Mouse (Mus musculus) neural tube, embryonic 14.5 days (tissue): ENCODE results near the gene Safb2. TPM values are rescaled to one million over a fixed set of nuclear protein-coding genes. Genes with fewer than 3 reads are reported as not detected.
A peak's percentile ranks its signal among the peaks of the same experiment; 100 is the strongest.

Experiments
- ATAC-seq: fragments of 200-750 bp; cut with Nextera tagmentation; 2 replicates; pipeline ENCODE4 v1.8.0; 2017; ENCODE audit warnings: low read depth, mild to moderate bottlenecking, moderate TSS enrichment, moderate library complexity
- H3K27ac ChIP-seq: fragments of 300-500 bp; sonication (generic); 2 replicates; pipeline ENCODE4 v1.5.1; 2014; ENCODE audit warnings: low read depth, mild to moderate bottlenecking, control low read depth, low read length, moderate library complexity, mixed read lengths
- H3K27me3 ChIP-seq: fragments of 300-500 bp; sonication (generic); 2 replicates; pipeline ENCODE4 v1.6.1; 2014; ENCODE audit warnings: low read length; ENCODE audit not compliant: control insufficient read depth, insufficient read depth
- H3K36me3 ChIP-seq: fragments of 300-500 bp; sonication (generic); 2 replicates; pipeline ENCODE4 v1.6.1; 2014; ENCODE audit warnings: low read length, mixed read lengths; ENCODE audit not compliant: control insufficient read depth, insufficient read depth
- H3K4me1 ChIP-seq: fragments of 300-500 bp; sonication (generic); 2 replicates; pipeline ENCODE4 v1.6.1; 2014; ENCODE audit warnings: low read length; ENCODE audit not compliant: control insufficient read depth, insufficient read depth
- H3K4me2 ChIP-seq: fragments of 300-500 bp; sonication (generic); 2 replicates; pipeline ENCODE4 v1.6.1; 2014; ENCODE audit warnings: mild to moderate bottlenecking, low read depth, low read length, control low read depth
- H3K4me3 ChIP-seq: fragments of 300-500 bp; sonication (generic); 2 replicates; pipeline ENCODE4 v1.5.1; 2014; ENCODE audit warnings: low read depth, low read length, control low read depth, mixed read lengths
- H3K9ac ChIP-seq: fragments of 300-500 bp; sonication (generic); replicated peaks from 2 replicates; pipeline ENCODE4 v1.6.1; 2014; ENCODE audit warnings: low read depth, mild to moderate bottlenecking, control low read depth, low read length, mixed read lengths
- H3K9me3 ChIP-seq: fragments of 300-500 bp; sonication (generic); 2 replicates; pipeline ENCODE4 v1.6.1; 2016; ENCODE audit warnings: low read length; ENCODE audit not compliant: control insufficient read depth
- WGBS: fragments of 180-500 bp; shearing (Covaris S2); extraction: QIAGEN DNeasy Blood & Tissue Kit; methylation state at CpG from one replicate; pipeline ENCODE4 v1.1.7; 2014; 5-methylcytosine and 5-hydroxymethylcytosine counted together
- polyA plus RNA-seq: library from polyadenylated mRNA; unstranded; fragments of >200 nt; fragmentation: Nextera tagmentation; extraction: Ambion mirVana; gene quantifications from 2 replicates; pipeline ENCODE4 v1.2.1, GENCODE M21; 2014

Safb2 gene
- polyA plus RNA-seq, 1 experiment from 2014 or later, result 58.4 TPM

DNA sequence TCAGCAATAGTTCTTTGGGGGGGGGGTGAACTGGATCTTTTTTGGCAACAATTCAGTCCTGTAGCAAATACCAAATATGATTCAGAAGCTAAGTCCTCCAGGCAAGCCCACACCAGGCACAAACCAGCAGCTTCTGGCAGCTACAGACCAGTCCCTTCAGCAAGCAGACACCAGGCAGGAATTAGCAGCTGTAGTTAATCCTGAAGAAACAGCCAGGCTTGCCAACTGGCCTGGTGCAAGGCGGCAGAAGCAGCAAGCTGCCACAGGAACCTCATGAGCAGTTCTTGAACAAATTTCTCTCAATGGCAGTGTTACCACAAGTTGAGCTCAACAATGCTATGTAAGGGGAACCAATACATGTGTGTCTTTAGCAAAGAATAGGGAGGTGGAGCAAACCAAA lies 61.6 kb downstream of the Safb2 start:
- ATAC-seq, result no peak
- no peaks in the 10 kb centered on the region for H3K9me3 ChIP-seq
- 79% methylated on average over 1 of the region's 1 CpGs for WGBS
- H3K27me3 ChIP-seq, result no peaks in the 10 kb centered on the region
- no peak overlapping the region for H3K27ac ChIP-seq
- no peak overlapping the region for H3K4me2 ChIP-seq
- H3K36me3 ChIP-seq, result no peaks in the 10 kb centered on the region
- H3K4me3 ChIP-seq, result no peak overlapping the region
- no peaks in the 10 kb centered on the region for H3K4me1 ChIP-seq
- H3K9ac ChIP-seq, result no peak overlapping the region

DNA sequence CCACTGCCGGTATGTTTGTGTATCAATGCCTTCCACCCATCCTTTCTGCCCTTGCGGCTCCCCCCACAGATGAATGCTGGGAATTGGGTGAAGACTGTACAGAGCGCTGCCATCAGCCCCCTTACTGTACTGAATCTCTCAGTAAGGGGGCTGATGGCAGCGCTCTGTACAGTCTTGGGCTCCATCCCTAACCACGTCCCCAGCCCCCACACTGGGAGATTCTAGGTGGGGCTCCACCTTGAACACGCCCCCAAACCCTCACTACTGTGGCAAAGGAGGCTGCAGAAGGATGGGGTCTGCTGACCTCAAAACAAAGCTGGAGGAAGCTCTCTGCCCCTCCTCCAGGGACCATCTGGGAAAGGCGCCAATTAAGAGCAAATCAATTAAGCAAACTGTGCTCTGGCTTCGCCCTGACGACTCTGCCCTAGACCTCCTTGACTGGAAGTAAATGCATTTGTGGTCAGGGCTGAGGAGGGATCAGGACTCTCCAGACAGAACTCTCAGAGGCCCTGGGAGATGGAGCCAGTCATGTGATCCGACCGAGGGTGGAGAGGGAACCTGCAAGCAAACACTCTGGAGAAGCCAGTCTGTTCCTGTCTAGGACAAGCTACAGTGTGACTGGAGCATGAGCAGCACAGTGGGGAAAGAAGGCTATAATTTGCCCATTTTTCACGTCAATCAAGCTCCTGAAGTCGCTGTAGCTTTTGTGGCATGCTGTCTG lies 68.5 kb downstream of the Safb2 start:
- Histone ChIP-seq H3K27me3 (peaks cover 15% of the 10 kb centered on the region), H3K4me2 (no peak overlapping the region), H3K4me3 (no peak overlapping the region), H3K9me3 (no peaks in the 10 kb centered on the region), H3K4me1 (peaks cover 14% of the 10 kb centered on the region), H3K9ac (0 out of 2 replicates have a peak overlapping the region, but pooled peaks have one; percentile 4), H3K27ac (peak overlapping the region; percentile 34; the same call in 1 of the 2 replicates), H3K36me3 (no peaks in the 10 kb centered on the region)
- 11% methylated on average over 13 of the region's 13 CpGs for WGBS
- peak; percentile 78 for ATAC-seq

DNA sequence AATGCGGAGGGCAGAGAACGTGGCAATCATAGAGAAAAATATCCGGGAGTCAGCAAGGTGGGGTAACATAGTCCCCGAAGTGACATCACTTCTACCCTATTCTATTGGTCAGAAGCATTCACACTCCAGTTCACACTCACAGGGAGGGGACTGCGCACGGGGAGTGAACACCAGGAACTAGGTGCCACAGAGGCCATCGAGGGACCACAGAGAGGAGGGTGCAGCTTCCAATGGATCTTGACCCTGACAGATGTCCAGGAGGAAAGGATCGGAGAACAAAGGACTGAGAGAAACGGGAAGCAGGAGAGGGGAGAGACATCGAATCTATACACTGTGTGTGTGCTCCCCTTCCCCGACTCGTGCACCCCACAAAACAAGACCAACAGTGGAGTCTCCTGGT lies 69.5 kb downstream of the Safb2 start:
- Histone ChIP-seq H3K4me2 (no peak overlapping the region), H3K4me3 (no peak overlapping the region), H3K27me3 (peaks cover 23% of the 10 kb centered on the region), H3K4me1 (peaks cover 14% of the 10 kb centered on the region), H3K9ac (no peak overlapping the region), H3K36me3 (no peaks in the 10 kb centered on the region), H3K27ac (no peak overlapping the region), H3K9me3 (no peaks in the 10 kb centered on the region)
- ATAC-seq, result no peak
- 54% methylated on average over 12 of the region's 12 CpGs for WGBS

DNA sequence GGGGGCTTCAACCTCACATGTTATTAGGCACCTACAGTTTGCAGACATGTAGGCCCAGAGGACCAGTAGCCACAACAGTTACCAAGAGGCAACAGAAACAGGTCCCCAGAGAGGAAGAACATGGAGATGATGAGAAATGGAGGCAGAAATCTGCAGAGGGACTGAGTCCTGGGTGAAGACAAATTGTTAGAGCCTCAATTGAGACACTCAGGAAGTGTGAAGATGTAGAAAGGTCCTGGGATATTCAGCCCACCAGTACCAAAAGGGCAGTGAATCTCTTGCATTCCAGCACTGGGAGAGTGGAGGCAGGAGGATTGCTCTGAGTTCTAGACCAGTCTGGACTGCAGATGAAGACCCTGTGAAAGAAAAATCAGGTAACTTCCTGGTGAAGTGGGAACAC lies 70.1 kb downstream of the Safb2 start:
- peaks cover 23% of the 10 kb centered on the region for H3K27me3 ChIP-seq

DNA sequence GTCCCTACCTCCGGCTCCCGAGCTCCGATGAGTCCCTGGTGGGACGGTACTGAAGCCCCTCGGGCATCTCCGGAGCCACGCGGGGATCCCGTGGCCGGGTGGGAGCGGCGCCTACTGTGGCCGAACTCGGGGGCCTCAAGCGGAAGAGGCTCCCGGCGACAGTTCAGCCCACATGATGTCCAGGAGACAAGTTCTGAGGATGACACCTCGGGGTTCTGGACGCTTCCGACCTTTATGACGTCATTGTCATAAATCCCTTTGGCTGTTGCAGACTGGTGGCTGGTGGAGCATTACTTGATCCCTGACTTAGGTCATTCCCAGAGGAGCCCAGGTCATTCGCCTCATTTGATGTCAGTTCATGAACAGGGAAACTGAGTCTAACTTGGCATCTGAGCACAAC lies 72.1 kb downstream of the Safb2 start, which contains the start of gene Znrf4:
Gene Znrf4 (minus strand): TSS at position 122 of the 400 bp plus-strand sequence.
- H3K4me3 ChIP-seq, result peak within 1 kb of the TSS; percentile 16; the same call in 1 of the 2 replicates
- H3K9me3 ChIP-seq, result no peaks in the 10 kb centered on the region
- H3K4me2 ChIP-seq, result peak within 1 kb of the TSS; percentile 29; the same call in 1 of the 2 replicates
- H3K9ac ChIP-seq, result 0 out of 2 replicates have a peak within 1 kb of the TSS, but pooled peaks have one; percentile 11
- H3K4me1 ChIP-seq, result peaks cover 26% of the 10 kb centered on the region
- H3K36me3 ChIP-seq, result no peaks in the 10 kb centered on the region
- H3K27ac ChIP-seq, result no peak within 1 kb of the TSS
- no peak for ATAC-seq
- WGBS, result 67% methylated on average over 22 of the region's 22 CpGs
- peaks cover 23% of the 10 kb centered on the region for H3K27me3 ChIP-seq

More for the DNA sequence above, 70.1 kb downstream of the Safb2 start:
- peaks cover 17% of the 10 kb centered on the region for H3K4me1 ChIP-seq
- H3K27ac ChIP-seq, result no peak overlapping the region
- no peak overlapping the region for H3K4me3 ChIP-seq
- no peak overlapping the region for H3K4me2 ChIP-seq
- H3K9ac ChIP-seq, result no peak overlapping the region
- H3K36me3 ChIP-seq, result no peaks in the 10 kb centered on the region
- H3K9me3 ChIP-seq, result no peaks in the 10 kb centered on the region
- no peak for ATAC-seq

- Histone ChIP-seq H3K27ac (no peak overlapping the region), H3K9me3 (no peaks in the 10 kb centered on the region), H3K4me3 (peak overlapping the region; percentile 16; the same call in 1 of the 2 replicates), H3K4me2 (peak overlapping the region; percentile 29; the same call in 1 of the 2 replicates), H3K27me3 (peaks cover 23% of the 10 kb centered on the region), H3K9ac (0 out of 2 replicates have a peak overlapping the region, but pooled peaks have one; percentile 11), H3K4me1 (peaks cover 26% of the 10 kb centered on the region), H3K36me3 (no peaks in the 10 kb centered on the region)
- ATAC-seq, result no peak
- 17% methylated on average over 29 of the region's 29 CpGs for WGBS
These were observed 72.7 kb downstream of the Safb2 start for GRCm38 (mm10) chr17:56511707-56512090.

DNA sequence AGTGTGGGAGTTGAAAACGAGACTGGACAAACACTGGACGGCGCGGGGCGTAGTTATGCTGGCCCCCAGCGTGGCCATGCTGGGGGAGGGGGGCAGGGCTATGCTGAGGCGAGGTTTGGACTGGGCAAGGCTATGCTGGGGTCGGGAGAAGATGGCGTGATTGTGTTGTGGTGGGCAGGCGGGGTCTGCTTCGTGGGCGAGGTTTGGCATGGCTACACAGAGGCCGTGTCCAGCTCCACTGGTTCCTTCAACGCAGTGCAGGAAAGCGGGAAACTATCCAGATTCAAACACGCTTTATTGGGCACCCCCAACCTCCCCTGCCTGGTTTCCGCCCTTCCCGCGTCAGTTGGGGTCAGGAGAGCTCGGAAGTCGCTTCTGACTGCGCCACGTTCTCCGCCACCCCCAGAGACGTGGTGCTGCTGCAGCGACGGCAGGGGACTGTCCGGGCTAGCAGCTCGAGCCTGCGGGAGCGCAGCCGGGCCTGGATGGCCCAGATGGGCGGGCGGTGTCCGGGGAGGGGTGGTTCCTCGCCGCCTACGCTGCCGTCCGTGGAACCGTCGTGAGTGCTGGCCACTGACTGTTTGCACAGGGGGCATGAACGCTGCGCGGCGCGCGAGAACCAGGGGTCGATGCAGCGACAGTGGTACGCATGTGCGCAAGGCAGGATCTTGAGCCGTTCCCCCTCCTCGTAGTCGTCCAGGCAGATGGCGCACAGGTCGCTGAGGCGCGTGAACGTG lies 73.2 kb downstream of the Safb2 start:
- peaks cover 25% of the 10 kb centered on the region for H3K4me1 ChIP-seq
- H3K4me3 ChIP-seq, result peak overlapping the region; percentile 16; the same call in 1 of the 2 replicates
- H3K27me3 ChIP-seq, result peaks cover 23% of the 10 kb centered on the region
- no peaks in the 10 kb centered on the region for H3K9me3 ChIP-seq
- WGBS, result 7% methylated on average over 59 of the region's 60 CpGs
- H3K4me2 ChIP-seq, result peak overlapping the region; percentile 29; the same call in 1 of the 2 replicates
- H3K27ac ChIP-seq, result no peak overlapping the region
- ATAC-seq, result no peak
- H3K9ac ChIP-seq, result 0 out of 2 replicates have a peak overlapping the region, but pooled peaks have one; percentile 11
- H3K36me3 ChIP-seq, result no peaks in the 10 kb centered on the region
